Mouse (Mus musculus) heart, embryonic 12.5 days (tissue): ENCODE data around the gene Erh. TPM values are rescaled to one million over a fixed set of nuclear protein-coding genes. Genes with fewer than 3 reads are reported as not detected.

Experiments used
- ATAC-seq: fragments of 200-750 bp; cut with Nextera tagmentation; 2 replicates; pipeline ENCODE4 v1.8.0; 2017; ENCODE audit warnings: moderate TSS enrichment, moderate library complexity; ENCODE audit not compliant: insufficient number of reproducible peaks, low FRiP score
- H3K27ac ChIP-seq: fragments of 300-500 bp; sonication (generic); 2 replicates; pipeline ENCODE4 v1.5.1; 2016; ENCODE audit warnings: mild to moderate bottlenecking, moderate library complexity; ENCODE audit not compliant: poor library complexity, severe bottlenecking
- H3K27me3 ChIP-seq: fragments of 300-500 bp; sonication (generic); replicated peaks from 2 replicates; pipeline ENCODE4 v1.6.1; 2016; ENCODE audit warnings: mild to moderate bottlenecking, moderate library complexity
- H3K36me3 ChIP-seq: fragments of 300-500 bp; sonication (generic); 2 replicates; pipeline ENCODE4 v1.6.1; 2016; ENCODE audit warnings: mild to moderate bottlenecking, moderate library complexity
- H3K4me1 ChIP-seq: fragments of 300-500 bp; sonication (generic); replicated peaks from 2 replicates; pipeline ENCODE4 v1.6.1; 2016; ENCODE audit warnings: mild to moderate bottlenecking
- H3K4me2 ChIP-seq: fragments of 300-500 bp; sonication (generic); 2 replicates; pipeline ENCODE4 v1.6.1; 2016; ENCODE audit warnings: mild to moderate bottlenecking, moderate library complexity
- H3K4me3 ChIP-seq: fragments of 300-500 bp; sonication (generic); 2 replicates; pipeline ENCODE4 v1.5.1; 2016; ENCODE audit warnings: mild to moderate bottlenecking
- H3K9ac ChIP-seq: fragments of 300-500 bp; sonication (generic); 2 replicates; pipeline ENCODE4 v1.6.1; 2016; ENCODE audit warnings: mild to moderate bottlenecking, moderate library complexity
- H3K9me3 ChIP-seq: fragments of 300-500 bp; sonication (generic); replicated peaks from 2 replicates; pipeline ENCODE4 v1.6.1; 2016; ENCODE audit warnings: mild to moderate bottlenecking, moderate library complexity
- WGBS: fragments of 180-500 bp; shearing (Covaris S2); methylation state at CpG from one replicate; pipeline ENCODE4 v1.1.7; 2016; 5-methylcytosine and 5-hydroxymethylcytosine counted together
- polyA plus RNA-seq: library from polyadenylated mRNA; unstranded; fragments of >200 nt; fragmentation: Nextera tagmentation; extraction: Ambion mirVana; gene quantifications from 2 replicates; pipeline ENCODE4 v1.2.1, GENCODE M21; 2016

Gene Erh
- polyA plus RNA-seq, 1 experiment from 2014 or later, result 173 TPM

- Histone ChIP-seq H3K36me3 (peaks cover 25% of the 10 kb centered on the region), H3K9me3 (no peaks in the 10 kb centered on the region)
These were observed 19.8 kb upstream of the Erh start for GRCm38 (mm10) chr12:80663935-80664334.

DNA sequence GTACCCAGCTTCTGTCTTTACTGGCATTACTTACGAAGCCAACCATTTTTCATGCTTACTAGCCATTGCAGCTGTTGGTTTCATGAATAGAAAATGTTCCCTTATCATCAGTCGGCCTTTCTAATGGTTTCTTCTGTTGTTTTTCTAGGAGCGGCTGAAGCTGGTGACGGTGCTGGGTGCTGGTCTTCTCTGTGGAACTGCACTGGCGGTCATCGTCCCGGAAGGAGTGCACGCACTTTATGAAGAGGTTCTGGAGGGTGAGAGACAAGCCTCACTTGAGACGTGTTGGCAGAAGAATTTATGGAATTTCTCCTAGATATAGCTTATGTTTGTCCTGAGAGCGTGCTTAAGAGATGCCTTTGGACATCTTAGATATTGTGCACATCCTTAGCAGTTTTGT is 18.2 kb upstream of the Erh start:
- no peak for ATAC-seq
- Histone ChIP-seq H3K36me3 (peaks cover 16% of the 10 kb centered on the region), H3K9ac (no peak overlapping the region), H3K27ac (no peak overlapping the region), H3K9me3 (no peaks in the 10 kb centered on the region), H3K4me2 (no peak overlapping the region), H3K4me3 (no peak overlapping the region), H3K27me3 (no peaks in the 10 kb centered on the region), H3K4me1 (peaks cover 8% of the 10 kb centered on the region; the same call in 1 of the 2 replicates)
- WGBS, result 62% methylated on average over 10 of the region's 10 CpGs

More at GRCm38 (mm10) chr12:80663935-80664334, 19.8 kb upstream of the Erh start:
- H3K4me1 ChIP-seq, result peaks cover 8% of the 10 kb centered on the region; the same call in 1 of the 2 replicates
- H3K4me2 ChIP-seq, result no peak overlapping the region
- 85% methylated on average over 2 of the region's 2 CpGs for WGBS
- no peaks in the 10 kb centered on the region for H3K27me3 ChIP-seq
- H3K9ac ChIP-seq, result no peak overlapping the region
- no peak for ATAC-seq
- no peak overlapping the region for H3K4me3 ChIP-seq
- no peak overlapping the region for H3K27ac ChIP-seq

DNA sequence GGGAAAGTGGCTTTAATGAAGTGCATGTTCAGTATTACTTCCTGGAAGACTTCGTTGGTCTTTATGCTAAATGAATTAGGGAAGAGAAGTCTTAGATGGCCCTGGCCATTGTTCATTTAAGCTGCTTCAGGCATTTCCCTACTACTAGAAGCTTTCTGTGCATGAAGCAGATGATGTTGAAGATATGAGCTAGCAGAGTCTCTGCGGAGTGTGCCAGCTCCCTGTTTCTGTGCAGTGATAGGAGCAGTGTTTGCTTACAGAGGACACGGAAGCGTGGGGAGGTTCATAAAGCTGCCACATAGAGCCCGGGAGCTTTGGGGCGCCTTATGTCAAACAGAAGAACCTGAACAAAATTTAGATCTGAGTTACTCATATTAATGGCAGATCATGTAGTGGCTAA is 14.5 kb upstream of the Erh start:
- 78% methylated on average over 6 of the region's 6 CpGs for WGBS
- peaks cover 5% of the 10 kb centered on the region for H3K36me3 ChIP-seq

DNA sequence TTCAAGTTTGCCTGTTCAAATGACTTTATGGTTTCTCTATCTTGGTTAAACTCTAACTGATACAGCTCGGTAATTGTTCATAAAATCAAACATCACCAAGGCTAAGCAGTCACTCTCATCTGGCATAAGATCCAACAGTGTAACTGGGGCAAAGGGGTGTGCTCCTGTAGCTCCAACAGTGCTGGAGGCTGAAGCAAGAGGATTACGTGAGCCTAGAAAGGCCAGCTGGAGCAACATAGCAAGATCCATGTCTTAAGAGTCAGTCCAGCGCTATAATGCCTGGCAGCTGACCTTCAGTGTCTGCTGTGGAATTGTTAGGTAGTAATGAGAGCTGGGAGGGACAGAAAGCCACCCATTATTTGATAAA is 10.5 kb upstream of the Erh start:
- H3K4me3 ChIP-seq, result no peak overlapping the region
- H3K4me2 ChIP-seq, result no peak overlapping the region
- WGBS, result 86% methylated on average over 3 of the region's 3 CpGs
- no peaks in the 10 kb centered on the region for H3K27me3 ChIP-seq
- peaks cover 5% of the 10 kb centered on the region; the same call in 1 of the 2 replicates for H3K4me1 ChIP-seq
- H3K27ac ChIP-seq, result no peak overlapping the region
- no peak overlapping the region for H3K9ac ChIP-seq
- H3K9me3 ChIP-seq, result no peaks in the 10 kb centered on the region
- no peak for ATAC-seq
- 0 out of 2 replicates have a peak, but pooled peaks cover 3% of the 10 kb centered on the region for H3K36me3 ChIP-seq

More for the DNA sequence above, 14.5 kb upstream of the Erh start:
- Histone ChIP-seq H3K9ac (no peak overlapping the region), H3K27ac (no peak overlapping the region), H3K4me1 (peaks cover 14% of the 10 kb centered on the region; the same call in 1 of the 2 replicates), H3K4me2 (no peak overlapping the region), H3K4me3 (no peak overlapping the region), H3K27me3 (no peaks in the 10 kb centered on the region), H3K9me3 (no peaks in the 10 kb centered on the region)
- no peak for ATAC-seq

GRCm38 (mm10) chr12:80653951-80654658 is 10.0 kb upstream of the Erh start:
- ATAC-seq, result no peak
- no peak overlapping the region for H3K9ac ChIP-seq
- no peak overlapping the region for H3K4me3 ChIP-seq
- H3K27ac ChIP-seq, result no peak overlapping the region
- 83% methylated on average over 7 of the region's 7 CpGs for WGBS
- peaks cover 6% of the 10 kb centered on the region for H3K36me3 ChIP-seq
- H3K4me1 ChIP-seq, result peaks cover 5% of the 10 kb centered on the region; the same call in 1 of the 2 replicates
- H3K4me2 ChIP-seq, result no peak overlapping the region
- no peaks in the 10 kb centered on the region for H3K27me3 ChIP-seq
- H3K9me3 ChIP-seq, result no peaks in the 10 kb centered on the region

DNA sequence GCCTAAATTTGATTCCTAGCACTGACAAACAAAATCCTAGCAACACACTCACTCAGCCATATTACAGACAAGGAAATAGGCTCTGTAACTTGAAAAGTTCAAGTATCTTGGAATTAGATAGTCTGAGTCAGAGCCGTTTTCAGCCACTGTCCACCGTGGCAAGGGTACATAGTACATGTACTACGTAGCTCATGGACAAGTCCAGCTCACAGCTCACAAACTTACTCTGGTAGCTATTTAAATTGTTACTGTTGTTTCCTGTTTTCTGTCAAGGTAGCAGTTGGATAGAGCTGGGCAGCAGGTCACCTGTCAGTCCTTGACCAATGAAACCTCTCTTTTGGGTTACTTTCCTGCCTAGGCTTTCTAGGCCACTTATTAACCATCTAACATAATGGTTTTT is 2.2 kb upstream of the Erh start:
- Histone ChIP-seq H3K27me3 (no peaks in the 10 kb centered on the region), H3K4me1 (peaks cover 32% of the 10 kb centered on the region), H3K4me2 (0 out of 2 replicates have a peak overlapping the region, but pooled peaks have one; percentile 14), H3K9ac (no peak overlapping the region), H3K9me3 (no peaks in the 10 kb centered on the region), H3K27ac (no peak overlapping the region), H3K36me3 (peaks cover 21% of the 10 kb centered on the region), H3K4me3 (no peak overlapping the region)
- WGBS, result 88% methylated on average over 3 of the region's 3 CpGs
- no peak for ATAC-seq

GRCm38 (mm10) chr12:80644506-80644868 is 346 bp upstream of the Erh start:
- peak overlapping the region; percentile 86 for H3K4me2 ChIP-seq
- no peaks in the 10 kb centered on the region for H3K27me3 ChIP-seq
- no peaks in the 10 kb centered on the region for H3K9me3 ChIP-seq
- H3K36me3 ChIP-seq, result peaks cover 34% of the 10 kb centered on the region
- H3K4me3 ChIP-seq, result peak overlapping the region; percentile 92
- peak overlapping the region; percentile 92 for H3K9ac ChIP-seq
- 8% methylated on average over 18 of the region's 18 CpGs for WGBS
- peaks cover 32% of the 10 kb centered on the region for H3K4me1 ChIP-seq
- ATAC-seq, result no peak
- H3K27ac ChIP-seq, result peak overlapping the region; percentile 91; the same call in 1 of the 2 replicates

GRCm38 (mm10) chr12:80642725-80643692 is 1.1 kb downstream of the Erh start:
- Histone ChIP-seq H3K9ac (peak overlapping the region; percentile 92), H3K9me3 (no peaks in the 10 kb centered on the region), H3K4me2 (peak overlapping the region; percentile 86), H3K4me1 (peaks cover 32% of the 10 kb centered on the region), H3K27ac (peak overlapping the region; percentile 91), H3K4me3 (peak overlapping the region; percentile 92), H3K27me3 (no peaks in the 10 kb centered on the region), H3K36me3 (peaks cover 38% of the 10 kb centered on the region)
- ATAC-seq, result peak; percentile 75
- 2% methylated on average over 48 of the region's 48 CpGs for WGBS

- no peak for ATAC-seq
- WGBS, result 73% methylated on average over 5 of the region's 5 CpGs
These were observed 12.4 kb downstream of the Erh start for GRCm38 (mm10) chr12:80631790-80632189.

DNA sequence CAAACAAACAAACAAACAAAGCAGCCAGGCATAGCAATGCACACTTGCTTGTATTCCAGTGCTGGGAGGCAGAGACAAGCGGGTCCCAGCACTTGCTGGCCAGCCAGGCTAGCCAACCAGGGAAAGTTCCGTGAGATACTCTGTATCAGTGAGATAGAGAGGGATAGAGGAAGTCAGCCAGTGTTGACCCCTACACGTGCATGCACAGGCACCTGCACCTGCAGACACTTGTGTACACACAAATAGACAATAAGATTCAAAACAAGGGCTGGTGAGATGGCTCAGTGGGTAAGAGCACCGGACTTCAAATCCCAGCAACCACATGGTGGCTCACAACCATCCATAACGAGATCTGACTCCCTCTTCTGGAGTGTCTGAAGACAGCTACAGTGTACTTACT is 23.6 kb downstream of the Erh start:
- no peak overlapping the region for H3K9ac ChIP-seq
- no peaks in the 10 kb centered on the region for H3K36me3 ChIP-seq
- 66% methylated on average over 5 of the region's 5 CpGs for WGBS
- no peak for ATAC-seq
- no peaks in the 10 kb centered on the region for H3K27me3 ChIP-seq
- H3K9me3 ChIP-seq, result 0 out of 2 replicates have a peak, but pooled peaks cover 2% of the 10 kb centered on the region
- no peak overlapping the region for H3K27ac ChIP-seq
- no peak overlapping the region for H3K4me2 ChIP-seq
- peaks cover 8% of the 10 kb centered on the region; the same call in 1 of the 2 replicates for H3K4me1 ChIP-seq
- H3K4me3 ChIP-seq, result no peak overlapping the region

More at GRCm38 (mm10) chr12:80631790-80632189, 12.4 kb downstream of the Erh start:
- H3K4me2 ChIP-seq, result no peak overlapping the region
- H3K27me3 ChIP-seq, result no peaks in the 10 kb centered on the region
- no peak overlapping the region for H3K4me3 ChIP-seq
- no peak overlapping the region for H3K27ac ChIP-seq
- no peak overlapping the region for H3K9ac ChIP-seq
- peaks cover 58% of the 10 kb centered on the region for H3K36me3 ChIP-seq
- H3K4me1 ChIP-seq, result peaks cover 8% of the 10 kb centered on the region; the same call in 1 of the 2 replicates
- H3K9me3 ChIP-seq, result no peaks in the 10 kb centered on the region
